Mouse (Mus musculus): ENCODE measurements around the gene Rbm46.

Rbm46 gene

DNA sequence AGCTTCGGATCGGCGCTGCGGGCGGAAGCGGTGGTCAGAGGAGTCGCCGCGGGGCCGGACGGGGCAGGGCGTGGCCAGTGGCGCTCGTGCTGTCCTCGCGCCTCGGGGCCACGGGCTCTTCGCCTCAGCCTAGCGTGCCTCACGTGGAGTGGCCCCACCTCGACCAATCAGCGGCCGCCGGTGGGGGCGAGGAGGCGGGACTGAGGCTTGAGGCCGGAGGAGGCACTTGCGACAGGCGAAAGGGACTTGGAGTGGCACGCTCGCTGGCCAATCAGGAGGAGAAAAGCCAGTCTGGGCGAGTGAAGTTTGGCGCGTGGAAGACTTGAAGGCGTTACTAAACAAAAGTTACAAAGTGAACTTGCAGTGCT, at the start of gene Rbm46:
Gene Rbm46, minus strand, starts transcription at position 112 of the 368 bp plus-strand sequence.
- DNase-seq (ENCODE audit: low spot score), result no peak

DNA sequence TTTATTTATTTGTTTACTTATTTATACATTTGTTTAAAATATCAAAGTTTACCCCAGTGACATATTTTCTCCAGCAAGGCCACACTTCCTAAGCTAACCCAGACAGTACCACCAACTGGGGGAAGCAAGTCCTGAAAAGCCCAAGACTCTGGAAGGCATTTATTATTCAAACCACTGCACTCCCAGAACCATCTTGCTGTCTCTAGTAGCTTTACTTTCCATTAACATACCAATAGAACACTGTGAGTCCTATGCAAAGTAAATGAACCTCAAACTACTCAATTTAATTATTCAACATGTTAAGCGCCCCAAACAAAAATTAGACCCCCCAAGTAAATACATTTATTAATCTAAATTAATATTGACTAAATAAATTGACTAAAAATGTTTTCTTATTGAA, 39.3 kb upstream of the Rbm46 start:
- no peak for DNase-seq (ENCODE audit: low spot score)

DNA sequence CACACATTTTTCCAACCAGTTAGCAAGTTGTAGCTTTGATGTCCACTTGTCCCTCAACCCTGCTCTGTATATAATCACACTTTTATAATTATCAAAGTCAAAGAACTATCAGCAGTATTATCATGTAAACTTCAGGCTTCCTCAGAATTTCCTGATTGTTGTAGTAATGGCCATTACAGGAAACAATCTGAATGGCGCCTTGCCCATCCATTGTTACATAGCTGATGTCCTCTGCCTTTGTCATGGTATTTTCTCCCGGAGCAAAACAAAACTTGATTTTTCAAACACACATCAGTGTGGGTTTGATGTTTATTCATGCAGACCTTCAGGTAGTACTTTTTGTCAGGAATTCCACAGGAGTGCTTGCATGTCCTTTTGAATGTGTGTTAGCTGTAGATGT, 32.4 kb upstream of the Rbm46 start:
- DNase-seq (ENCODE audit: low spot score), result no peak

DNA sequence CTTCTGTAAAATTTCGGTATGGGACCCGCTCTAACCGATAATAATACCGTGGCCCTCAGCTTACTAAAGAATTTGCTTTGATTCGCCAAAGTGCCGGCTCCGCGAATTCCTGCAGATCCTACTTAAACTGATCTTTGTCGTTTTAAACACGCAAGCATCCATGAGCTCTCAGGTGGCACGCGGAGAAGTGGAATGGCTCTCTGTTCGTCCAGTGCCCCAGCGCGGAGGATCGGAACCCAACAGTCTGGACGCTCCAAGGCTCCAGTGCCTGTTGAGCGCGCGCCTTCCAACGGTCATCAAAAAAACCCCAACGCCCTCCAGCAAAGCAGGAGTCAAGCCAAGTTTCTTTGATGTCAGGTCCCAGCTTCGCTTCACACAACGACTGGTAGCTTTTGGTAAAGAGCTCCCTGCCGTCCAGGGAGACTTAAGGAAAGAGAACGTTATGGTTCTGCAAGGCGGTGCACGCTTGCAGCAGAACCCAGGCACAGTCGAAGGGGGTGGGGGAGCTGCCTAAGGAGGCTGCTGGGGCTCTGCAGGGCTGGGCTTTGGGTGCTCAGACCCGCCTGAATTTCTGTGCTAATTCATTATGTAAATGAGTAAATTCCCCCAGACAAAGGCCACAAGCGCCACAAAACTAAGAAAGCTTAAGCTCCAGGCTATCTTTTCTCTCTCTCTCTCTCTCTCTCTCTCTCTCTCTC, 28.1 kb upstream of the Rbm46 start:
- no peak for DNase-seq (ENCODE audit: low spot score)

DNA sequence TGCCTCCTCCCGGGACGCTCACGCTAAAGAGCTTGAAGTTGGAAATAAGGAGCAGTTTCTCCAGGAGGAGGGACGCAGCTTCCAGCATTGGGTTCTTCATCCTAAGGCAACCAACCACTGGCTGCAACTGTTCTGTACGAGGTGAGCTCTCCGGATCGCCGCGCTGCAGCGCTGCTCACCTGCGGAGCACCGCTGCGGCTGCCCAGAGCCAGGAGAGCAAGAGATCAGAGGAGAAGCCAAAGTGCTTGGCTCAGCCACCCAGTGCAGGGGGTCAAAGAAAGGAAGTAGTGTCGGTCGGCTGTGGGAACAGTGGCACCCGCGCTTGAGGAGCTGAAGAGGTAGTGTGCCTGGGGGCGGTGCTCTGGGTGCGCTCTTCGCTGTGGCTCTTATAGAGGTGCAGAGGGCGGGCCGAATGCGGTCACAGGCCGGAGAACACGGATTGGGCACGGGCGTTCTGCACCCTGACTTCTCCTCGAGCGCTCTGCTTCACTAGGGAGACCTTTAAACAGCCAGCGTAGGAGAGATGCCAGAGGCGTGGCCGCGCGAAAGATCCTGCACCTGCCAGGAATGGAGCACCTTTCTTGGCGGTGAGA, 27.4 kb upstream of the Rbm46 start, which contains the start of gene Lrat:
Gene Lrat, minus strand, starts transcription at position 361 of the 593 bp plus-strand sequence.
- no peak for DNase-seq (ENCODE audit: low spot score)

DNA sequence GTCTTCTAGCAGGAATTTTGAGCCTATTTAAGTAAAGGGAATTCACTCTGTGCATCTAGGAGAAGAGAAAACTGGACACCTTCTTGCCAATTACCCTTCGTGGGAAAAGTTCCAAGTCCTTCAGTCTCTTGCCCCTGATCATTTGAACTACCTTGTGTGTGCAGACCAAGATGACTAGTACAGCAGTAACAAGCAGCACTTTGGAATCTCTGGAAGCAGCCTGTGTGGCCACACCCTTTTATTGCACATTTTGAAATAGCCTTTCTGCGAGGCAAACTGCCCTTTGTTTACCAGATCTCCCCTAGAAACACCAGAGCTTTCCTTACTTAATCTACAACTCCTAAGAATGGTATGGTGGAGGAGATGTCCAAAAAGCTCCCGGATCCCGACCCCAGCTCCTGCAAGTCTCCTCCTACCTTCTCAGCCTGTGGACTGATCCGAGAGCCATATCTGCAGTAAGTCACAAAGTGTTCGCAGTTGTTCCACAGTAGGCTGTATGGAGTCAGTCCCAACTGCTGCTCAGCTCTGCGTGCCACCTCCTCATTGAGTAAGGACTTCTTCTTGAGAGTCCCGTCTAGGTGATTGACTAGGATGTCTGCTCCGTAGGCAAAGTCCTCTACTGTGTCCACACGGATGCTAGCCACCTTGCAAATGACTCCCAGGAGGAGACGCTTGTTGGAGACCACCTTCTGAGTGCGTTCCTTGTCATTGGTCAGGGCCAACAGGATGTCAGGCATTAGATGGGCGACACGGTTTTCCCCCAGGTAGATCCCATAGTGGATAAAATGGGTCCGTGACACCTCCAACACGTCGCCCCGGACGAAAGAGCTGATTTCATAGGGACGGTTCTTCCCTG, 26.7 kb upstream of the Rbm46 start:
- no peak for DNase-seq (ENCODE audit: low spot score)

DNA sequence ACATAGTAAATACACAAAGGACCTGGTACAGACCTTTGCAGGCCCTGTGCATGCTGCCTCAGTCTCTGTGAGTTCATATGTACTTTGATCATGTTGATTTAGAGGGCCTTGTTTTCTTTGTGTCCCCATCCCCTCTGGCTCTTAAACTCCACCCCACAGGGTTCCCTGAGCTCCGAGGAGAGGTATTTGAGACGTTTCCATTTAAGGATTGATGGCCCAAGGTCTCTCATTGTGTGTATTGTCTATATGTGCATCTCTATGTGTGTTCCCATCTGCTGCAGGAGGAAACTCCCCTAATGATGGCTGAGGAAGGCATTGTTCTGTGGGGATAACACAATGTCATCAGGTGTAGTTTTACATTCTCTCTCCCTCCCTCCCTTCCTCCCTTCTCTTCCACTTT, 12.6 kb upstream of the Rbm46 start:
- no peak for DNase-seq (ENCODE audit: low spot score)

DNA sequence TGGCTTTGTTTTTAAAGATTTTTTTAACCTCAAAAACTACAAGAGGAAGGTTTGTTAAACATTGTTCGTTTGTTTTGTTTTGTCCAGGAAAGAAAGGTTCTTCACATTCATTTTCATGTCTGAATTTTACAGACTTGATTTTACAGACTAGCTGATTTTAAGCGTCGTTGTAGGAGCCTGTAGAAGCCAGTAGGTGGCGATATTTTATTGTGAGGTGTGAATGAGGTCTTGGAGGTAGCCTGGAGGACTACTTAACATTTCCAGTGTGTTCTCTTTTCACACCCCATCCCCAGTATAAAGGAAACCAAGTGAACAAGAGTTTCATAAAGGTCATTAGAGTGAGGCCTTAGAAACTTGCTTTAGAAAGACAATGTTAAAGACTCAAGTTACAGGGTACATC, 975 bp upstream of the Rbm46 start:
- DNase-seq (ENCODE audit: low spot score), result peak; percentile 1

DNA sequence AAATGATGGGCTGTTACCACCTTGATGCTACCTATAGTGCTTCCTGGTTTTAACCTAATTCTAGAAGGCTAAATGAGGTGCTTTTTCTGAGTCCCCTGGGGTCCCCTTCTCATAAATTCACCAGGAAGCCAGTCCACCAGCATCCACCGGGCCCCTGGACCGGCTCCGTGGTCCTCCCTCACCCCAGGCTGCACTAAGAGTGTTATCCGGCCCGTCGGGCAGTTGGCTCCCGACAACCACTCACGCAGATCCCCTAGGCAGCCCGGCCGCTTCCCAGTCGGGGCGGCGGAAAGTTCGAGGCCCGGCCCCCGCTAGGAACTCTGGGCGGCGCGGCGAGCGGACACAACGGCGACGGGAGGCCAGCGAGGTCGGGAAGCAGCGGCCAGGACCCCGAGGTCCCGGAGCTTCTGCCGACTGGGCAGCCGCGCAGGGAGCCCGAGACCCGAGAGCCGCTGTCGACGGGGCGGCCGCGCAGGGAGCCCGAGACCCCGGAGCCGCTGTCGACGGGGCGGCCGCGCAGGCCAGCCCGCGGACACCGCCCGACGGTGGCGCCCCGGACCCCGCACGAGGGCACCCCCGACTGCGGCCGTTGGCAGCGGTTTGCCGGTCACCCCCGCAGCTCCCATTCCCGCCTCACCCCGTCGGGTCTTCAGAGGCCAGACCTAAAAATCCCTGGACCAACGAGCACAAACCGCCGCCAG, 462 bp downstream of the Rbm46 start:
- DNase-seq (ENCODE audit: low spot score), result no peak

DNA sequence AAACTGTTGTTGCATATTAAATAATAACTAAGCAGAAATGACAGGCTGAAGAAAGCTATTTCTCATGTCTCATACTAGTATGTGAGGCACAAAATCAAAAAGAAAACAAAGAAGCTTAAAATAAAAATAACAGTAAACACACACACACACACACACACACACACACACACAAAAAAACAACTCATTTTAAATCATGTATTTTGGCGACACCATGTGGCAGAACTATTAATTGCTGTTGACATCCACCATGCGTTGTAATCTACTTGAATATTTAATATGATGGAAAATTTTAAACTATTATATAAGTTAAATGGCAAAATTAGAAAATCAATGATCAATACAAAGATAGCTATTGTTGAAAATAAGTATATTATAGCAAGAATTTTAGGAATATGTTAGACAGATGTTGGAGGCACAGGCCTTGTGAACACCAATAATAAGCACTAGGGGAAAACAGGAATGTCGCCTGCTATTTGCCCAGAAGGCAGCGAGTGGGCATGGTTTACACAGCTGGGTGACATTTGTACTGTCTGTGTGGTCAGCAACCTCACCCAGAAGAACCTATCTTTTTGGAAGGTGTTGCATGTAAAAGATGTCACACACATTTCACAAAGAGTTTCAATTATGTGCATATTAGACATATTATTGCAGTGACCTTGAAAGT, 18.7 kb downstream of the Rbm46 start:
- DNase-seq (ENCODE audit: low spot score), result peak; percentile 3

DNA sequence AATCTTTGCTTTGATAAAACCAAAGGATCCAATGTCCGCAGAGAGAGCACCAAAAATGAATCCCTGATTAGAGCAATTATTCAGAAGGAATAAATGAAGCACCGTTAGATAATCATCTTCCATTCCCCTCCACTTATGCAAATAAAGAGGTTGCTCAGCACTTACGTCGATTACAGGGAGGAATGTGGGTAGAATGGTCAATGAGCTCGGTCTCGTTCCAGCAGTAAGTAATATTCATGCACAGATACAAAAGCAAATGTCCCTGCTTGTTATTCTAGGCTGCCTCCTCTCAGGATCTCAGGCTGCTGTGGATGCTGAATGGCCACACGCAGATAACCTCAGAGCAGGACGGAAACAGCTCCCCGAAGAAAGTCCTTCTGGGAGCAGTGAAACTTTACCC, 51.1 kb downstream of the Rbm46 start:
- DNase-seq (ENCODE audit: low spot score), result no peak

DNA sequence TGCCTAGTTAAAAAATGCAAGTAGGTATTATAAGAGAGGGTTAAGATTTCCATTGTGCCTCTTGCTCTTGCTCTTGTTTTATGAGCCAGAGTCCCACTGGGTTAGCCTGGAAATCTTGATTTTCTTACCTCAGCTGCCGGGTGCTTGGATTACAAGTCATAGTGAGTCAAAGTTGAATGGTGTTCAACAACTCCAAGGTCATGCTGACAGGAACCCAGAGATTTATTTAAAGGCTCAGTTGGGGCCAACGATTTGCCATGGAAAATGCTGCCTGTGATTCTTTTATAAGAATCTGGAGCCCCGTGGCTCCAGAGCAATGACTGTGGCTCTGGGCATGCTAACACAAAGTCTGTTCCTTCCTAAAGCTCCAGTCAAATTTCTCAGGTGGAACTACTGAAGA, 64.4 kb downstream of the Rbm46 start:
- no peak for DNase-seq (ENCODE audit: low spot score)

DNA sequence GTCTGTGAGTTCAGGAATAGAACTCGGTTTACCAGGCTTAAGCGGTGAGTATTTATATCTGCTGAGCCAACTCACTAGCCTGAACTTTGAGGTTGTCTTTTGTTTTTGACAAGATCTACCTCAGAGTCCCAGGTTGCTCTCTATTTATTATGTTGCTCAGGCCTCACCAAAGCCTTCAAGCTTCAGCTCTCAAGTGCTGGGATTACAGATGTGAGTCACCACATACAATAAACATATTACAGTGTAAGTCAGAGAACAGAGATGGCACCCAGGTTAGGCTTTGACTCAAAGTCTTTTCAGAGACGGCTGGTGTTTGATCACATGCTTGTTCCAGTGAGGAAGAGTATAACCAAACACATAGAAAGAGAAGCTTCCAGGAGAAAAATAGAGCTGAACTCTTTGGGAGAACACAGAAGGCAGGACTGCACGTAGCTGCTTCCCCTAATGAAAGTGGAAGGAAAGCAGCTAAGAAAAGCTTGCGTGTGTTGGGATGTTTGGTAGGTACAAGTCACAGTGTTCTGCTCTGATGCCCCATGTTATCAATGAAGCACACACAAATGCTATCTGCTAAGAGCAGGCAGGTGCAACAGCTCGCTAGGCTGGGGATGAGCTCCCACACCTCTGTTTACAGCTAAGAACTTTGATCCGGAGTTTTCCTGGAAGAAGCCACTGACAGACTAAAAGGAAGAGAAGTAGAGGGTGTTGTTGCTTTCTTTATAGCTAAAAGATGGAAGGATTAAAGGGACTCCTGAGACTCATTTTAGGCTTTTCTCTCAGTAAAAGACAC, 65.8 kb downstream of the Rbm46 start:
- DNase-seq (ENCODE audit: low spot score), result no peak

DNA sequence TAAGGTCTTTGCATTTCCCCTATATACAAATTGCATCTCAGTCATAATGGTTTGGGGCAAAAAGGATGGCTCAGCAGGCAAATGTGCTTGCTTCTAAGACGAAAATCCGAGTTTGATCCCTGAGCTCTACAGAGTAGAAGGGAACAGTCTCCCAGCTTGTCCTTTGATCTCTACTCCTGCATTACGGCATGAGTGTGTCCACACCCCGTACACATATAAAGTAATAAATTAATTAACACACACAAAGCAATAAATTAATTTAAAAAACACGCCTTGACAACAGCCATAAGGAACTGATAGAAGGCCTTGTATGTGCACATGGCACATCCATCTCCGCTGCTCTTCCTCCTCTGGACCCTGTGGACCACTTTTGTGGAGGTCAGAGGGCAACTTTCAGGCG, 66.5 kb downstream of the Rbm46 start:
- no peak for DNase-seq (ENCODE audit: low spot score)

DNA sequence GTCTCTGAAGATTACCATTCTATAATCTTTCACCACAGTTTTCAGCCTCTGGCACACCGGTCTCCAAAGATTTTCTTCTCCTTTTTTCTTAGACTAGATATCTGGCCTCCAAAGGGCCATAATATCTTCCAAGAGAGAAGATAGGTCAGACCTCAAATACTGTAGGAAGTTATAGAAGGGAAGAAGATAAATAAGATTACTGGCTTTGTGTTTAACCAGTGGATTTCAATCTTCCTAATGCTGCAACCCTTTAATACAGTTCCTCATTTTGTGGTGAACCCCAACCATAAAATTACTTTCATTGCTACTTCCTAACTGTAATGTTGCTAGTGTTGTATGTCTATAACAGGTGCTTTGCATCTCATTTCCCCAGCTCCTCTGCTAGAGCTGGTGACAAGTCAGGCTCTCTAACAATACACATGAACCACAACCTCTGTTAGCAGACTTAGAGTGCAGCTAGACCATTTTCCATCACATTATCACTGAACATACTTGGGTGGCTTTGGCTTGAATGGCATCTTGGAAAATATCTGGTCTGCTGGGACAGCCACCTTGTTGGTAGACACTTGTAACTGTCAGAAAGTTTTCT, 67.9 kb downstream of the Rbm46 start:
- DNase-seq (ENCODE audit: low spot score), result no peak

DNA sequence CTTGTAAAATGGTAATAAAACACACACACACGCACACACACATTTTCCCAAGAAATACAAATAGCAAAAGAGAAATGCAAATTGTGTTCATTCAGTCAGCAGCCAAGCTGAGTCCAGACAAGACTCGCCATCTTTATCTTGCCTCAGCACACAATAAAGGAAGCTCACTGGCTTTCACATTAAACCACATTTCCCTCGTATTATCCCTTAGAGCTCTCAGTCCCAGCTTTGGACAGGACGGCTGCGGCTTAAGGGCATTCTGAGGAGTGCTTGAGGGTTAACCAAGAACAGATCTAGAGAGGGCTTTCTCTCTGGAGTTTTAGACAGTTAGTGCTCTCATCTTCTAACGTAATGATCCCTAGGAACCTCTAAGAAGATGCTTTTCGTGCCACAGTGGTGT, 71.0 kb downstream of the Rbm46 start:
- DNase-seq (ENCODE audit: low spot score), result no peak

DNA sequence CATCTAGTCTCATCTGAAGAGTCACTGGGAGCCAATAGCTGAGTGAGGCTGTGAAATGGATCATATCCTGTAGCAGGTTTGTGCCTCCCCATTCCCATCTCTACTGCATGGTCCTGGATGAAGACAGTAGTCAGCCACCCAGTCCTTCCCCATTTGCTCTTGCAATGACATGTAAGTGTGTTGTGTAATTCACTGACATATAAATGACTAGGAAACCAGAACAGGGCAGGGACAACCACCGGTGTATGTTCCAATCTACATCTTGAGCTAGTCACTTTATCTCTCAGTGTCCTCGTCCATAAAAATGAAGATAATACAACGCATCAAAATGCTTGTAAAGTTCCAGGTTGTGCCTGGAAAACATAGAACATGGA, 75.8 kb downstream of the Rbm46 start:
- no peak for DNase-seq (ENCODE audit: low spot score)

DNA sequence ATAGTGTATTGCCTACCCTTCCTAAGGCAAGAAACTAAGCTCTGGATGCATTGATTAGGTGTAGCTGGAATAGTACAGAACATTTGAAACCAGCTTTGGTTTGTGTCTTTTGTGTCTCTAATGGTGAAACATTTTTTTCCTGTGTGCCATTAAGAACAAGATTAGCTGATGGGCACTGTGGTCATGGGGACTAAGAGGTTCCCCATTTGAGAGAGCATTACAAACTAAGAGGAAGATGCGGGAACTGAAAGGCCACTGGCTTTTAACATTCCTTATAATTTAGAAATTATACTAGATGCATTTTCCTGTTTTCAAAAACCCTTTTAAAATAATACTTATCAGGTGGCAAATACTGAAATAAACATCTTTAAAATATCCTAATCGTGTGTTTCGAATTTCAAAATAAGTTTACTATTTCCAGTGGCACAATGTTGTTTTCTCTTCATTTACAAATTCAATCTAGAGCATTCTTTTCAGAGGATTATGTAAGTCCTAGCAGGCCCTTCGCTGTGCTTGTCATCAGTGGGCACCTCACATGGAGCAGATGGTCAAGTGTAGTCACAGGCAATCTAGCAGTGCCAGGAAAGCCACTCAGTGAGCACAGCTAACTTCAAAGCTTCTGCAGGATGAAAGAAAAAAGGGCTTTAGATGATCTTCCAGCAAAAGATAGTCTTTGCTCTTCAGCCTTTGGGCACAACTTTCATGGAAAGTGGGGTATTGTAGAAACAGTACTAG, 76.4 kb downstream of the Rbm46 start:
- no peak for DNase-seq (ENCODE audit: low spot score)

DNA sequence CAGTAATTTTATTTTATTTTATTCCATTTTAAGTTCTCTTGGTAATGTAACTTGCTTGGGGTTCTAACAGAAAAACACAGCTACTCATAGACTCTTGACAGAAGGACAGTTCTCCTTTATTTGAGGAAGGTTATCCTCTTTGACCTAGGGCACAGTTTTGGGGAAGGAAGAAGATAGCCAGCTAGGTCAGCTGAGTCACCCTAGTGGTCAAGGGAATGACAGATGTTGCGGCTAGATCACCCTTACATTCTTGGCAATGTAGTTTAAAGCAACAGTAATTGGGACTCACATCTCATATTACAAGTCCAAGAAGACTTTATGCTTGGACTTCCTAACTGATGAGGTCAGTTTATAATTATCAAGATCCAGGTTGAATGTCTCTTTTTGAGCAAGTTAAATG, 82.6 kb downstream of the Rbm46 start:
- no peak for DNase-seq (ENCODE audit: low spot score)

DNA sequence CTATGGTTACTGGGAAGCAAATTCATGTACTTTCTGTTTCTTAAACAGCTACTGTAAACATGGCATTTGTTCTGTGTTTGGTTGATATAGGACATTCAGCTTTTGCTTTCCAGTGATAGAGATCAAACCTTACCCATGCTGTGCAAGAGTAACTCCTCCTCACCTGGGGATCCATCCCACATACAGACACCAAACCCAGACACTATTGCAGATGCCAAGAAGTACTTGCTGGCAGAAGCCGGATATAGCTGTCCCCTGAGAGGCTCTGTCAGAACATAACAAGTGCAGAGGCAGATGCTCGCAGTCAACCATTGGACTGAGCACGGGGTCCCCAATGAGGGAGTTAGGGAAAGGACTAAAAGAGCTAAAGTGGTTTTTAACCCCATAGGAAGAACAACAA, 84.6 kb downstream of the Rbm46 start:
- DNase-seq (ENCODE audit: low spot score), result no peak

Measured in c-Kit-positive CD71-positive TER-119-positive erythroid progenitor cells, embryonic 14.5 days (primary cell).